Mouse (Mus musculus) hindbrain, embryonic 10.5 days (tissue): ENCODE data around the gene Retreg3. TPM values are rescaled to one million over a fixed set of nuclear protein-coding genes. Genes with fewer than 3 reads are reported as not detected.
"Not testable (repeated sequence)": the region's sequence is repeated elsewhere in the genome, so short reads cannot be mapped to it uniquely, and the experiment has no call there.

Experiments used
- DNase-seq: peaks from one replicate; pipeline ENCODE4 v3.0.0-alpha.2; 2017; ENCODE audit warnings: low spot score
- H3K27ac ChIP-seq: fragments of 300-500 bp; sonication (generic); 2 replicates; pipeline ENCODE4 v1.5.1; 2016; ENCODE audit warnings: mild to moderate bottlenecking, moderate library complexity
- H3K27me3 ChIP-seq: fragments of 300-500 bp; sonication (generic); 2 replicates; pipeline ENCODE4 v1.6.1; 2016; ENCODE audit warnings: mild to moderate bottlenecking; ENCODE audit not compliant: poor library complexity, insufficient read depth, severe bottlenecking
- H3K36me3 ChIP-seq: fragments of 300-500 bp; sonication (generic); 2 replicates; pipeline ENCODE4 v1.6.1; 2016; ENCODE audit warnings: mild to moderate bottlenecking, moderate library complexity
- H3K4me1 ChIP-seq: fragments of 300-500 bp; sonication (generic); replicated peaks from 2 replicates; pipeline ENCODE4 v1.6.1; 2016; ENCODE audit warnings: mild to moderate bottlenecking
- H3K4me3 ChIP-seq: fragments of 300-500 bp; sonication (generic); 2 replicates; pipeline ENCODE4 v1.5.1; 2016; ENCODE audit warnings: mild to moderate bottlenecking, moderate library complexity
- H3K9me3 ChIP-seq: fragments of 300-500 bp; sonication (generic); 2 replicates; pipeline ENCODE4 v1.6.1; 2016; ENCODE audit warnings: mild to moderate bottlenecking, moderate library complexity
- WGBS: fragments of 180-500 bp; shearing (Covaris S2); methylation state at CpG from one replicate; pipeline ENCODE4 v1.1.7; 2016; 5-methylcytosine and 5-hydroxymethylcytosine counted together
- polyA plus RNA-seq: library from polyadenylated mRNA; unstranded; fragments of >200 nt; fragmentation: Nextera tagmentation; extraction: Ambion mirVana; gene quantifications from 2 replicates; pipeline ENCODE4 v1.2.1, GENCODE M21; 2016

Gene Retreg3
- polyA plus RNA-seq, 1 experiment from 2014 or later, result 21.2 TPM

- peaks cover 15% of the 10 kb centered on the region for H3K9me3 ChIP-seq
- not testable (repeated sequence) for H3K4me3 ChIP-seq, DNase-seq, H3K27ac ChIP-seq, H3K27me3 ChIP-seq
- WGBS, result 98% methylated on average over 8 of the region's 8 CpGs
- peaks cover 16% of the 10 kb centered on the region for H3K4me1 ChIP-seq
- peaks cover 62% of the 10 kb centered on the region for H3K36me3 ChIP-seq
Observed at GRCm38 (mm10) chr11:101124494-101124893, 4.8 kb upstream of the Retreg3 start.

DNA sequence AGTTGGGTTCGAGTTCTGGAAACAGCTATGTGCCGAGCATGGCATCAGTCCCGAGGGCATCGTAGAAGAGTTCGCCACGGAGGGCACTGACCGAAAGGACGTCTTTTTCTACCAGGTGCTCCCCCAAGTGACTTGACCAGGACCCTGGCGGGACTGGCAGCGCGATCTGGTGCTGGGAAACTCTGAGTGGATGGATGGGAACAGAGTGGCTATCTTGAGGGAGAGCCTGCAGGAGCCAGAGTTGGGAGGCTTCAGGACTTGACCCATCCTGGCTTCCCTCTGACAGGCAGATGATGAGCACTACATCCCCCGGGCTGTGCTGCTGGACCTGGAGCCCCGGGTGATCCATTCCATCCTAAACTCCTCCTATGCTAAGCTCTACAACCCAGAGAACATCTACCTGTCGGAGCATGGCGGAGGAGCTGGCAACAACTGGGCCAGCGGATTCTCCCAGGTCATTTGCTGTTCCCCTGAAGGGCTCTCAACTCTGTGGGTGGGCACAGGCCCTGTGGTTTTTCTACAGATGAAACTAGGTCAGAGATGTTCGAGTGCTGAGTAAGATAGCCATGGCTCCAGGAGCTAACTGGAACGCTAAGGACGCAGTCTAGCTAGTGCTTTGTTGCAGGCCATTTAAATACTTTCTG lies 974 bp upstream of the Retreg3 start:
- 29% methylated on average over 19 of the region's 19 CpGs for WGBS

DNA sequence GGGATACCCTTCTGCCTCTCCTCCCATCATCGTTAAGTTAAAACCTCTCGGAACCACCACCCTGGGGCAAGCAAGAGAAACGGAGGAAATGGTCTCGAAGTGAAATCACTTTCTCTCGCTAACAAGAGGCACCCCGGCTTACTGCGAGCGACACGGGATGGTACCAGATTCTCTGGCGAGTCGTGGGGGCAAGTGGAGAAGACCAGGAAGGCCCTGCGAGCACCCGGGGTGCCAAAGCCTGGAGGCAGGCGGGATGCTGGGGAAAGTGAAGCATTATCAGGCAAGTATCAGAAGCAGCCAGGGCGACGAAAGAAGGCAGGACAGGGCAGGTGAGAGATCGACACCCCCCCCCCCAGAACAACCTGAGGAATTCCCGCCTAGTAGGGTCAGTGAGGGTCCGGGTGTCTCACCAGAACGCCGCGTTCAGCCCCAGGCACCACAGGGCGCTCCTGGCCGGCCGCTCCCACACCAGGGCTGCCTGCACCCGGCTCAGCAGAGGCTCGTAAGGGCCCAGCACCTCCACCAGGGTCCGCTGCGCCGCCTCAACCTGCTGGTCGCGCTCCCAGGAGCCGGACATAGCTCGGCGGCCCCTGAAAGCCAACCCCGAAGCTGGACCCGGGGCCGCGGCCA lies 447 bp downstream of the Retreg3 start:
- no peak for DNase-seq

More for the DNA sequence above, 974 bp upstream of the Retreg3 start:
- Histone ChIP-seq H3K36me3 (peaks cover 58% of the 10 kb centered on the region), H3K27me3 (no peaks in the 10 kb centered on the region), H3K9me3 (no peaks in the 10 kb centered on the region), H3K4me1 (peaks cover 38% of the 10 kb centered on the region), H3K27ac (peak overlapping the region; percentile 95), H3K4me3 (peak overlapping the region; percentile 95)
- DNase-seq, result no peak

DNA sequence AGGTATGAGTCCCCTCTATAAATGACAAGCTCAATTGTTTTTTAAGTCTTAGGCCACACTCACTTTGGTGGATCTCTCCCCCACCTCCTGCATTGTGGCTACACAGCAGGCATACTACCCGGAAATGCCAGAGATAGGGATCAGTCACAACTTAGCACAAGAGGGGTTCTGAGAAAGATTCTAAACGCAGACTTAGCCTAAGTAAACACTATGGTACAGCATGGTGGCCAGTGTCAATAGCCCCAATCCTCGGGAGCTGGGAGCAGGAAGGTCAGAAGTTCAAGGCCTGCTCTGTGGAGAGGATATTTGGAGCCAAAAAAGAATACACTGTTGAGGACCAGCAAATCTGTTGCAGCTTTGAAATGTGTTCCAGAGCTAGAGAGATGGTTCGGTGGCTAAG lies 1.6 kb downstream of the Retreg3 start:
- no peaks in the 10 kb centered on the region for H3K27me3 ChIP-seq
- peaks cover 47% of the 10 kb centered on the region for H3K36me3 ChIP-seq
- peaks cover 44% of the 10 kb centered on the region for H3K4me1 ChIP-seq
- 48% methylated on average over 4 of the region's 4 CpGs for WGBS
- H3K9me3 ChIP-seq, result 0 out of 2 replicates have a peak, but pooled peaks cover 3% of the 10 kb centered on the region
- peak overlapping the region; percentile 95 for H3K4me3 ChIP-seq
- 0 out of 2 replicates have a peak overlapping the region, but pooled peaks have one; percentile 95 for H3K27ac ChIP-seq
- no peak for DNase-seq

More for the DNA sequence above, 447 bp downstream of the Retreg3 start:
- H3K27me3 ChIP-seq, result no peaks in the 10 kb centered on the region
- peaks cover 44% of the 10 kb centered on the region for H3K4me1 ChIP-seq
- peak overlapping the region; percentile 95 for H3K27ac ChIP-seq
- under 1% methylated on average over 39 of the region's 39 CpGs for WGBS
- peak overlapping the region; percentile 95 for H3K4me3 ChIP-seq
- H3K36me3 ChIP-seq, result peaks cover 47% of the 10 kb centered on the region
- no peaks in the 10 kb centered on the region for H3K9me3 ChIP-seq

- no peaks in the 10 kb centered on the region for H3K27me3 ChIP-seq
- no peak overlapping the region for H3K4me3 ChIP-seq
- H3K9me3 ChIP-seq, result 0 out of 2 replicates have a peak, but pooled peaks cover 3% of the 10 kb centered on the region
- H3K36me3 ChIP-seq, result peaks cover 35% of the 10 kb centered on the region
- no peak for DNase-seq
- H3K27ac ChIP-seq, result peak overlapping the region; percentile 53; the same call in 1 of the 2 replicates
- 72% methylated on average over 2 of the region's 2 CpGs for WGBS
- peaks cover 34% of the 10 kb centered on the region for H3K4me1 ChIP-seq
Observed at GRCm38 (mm10) chr11:101115564-101115963, 4.1 kb downstream of the Retreg3 start.

- H3K4me3 ChIP-seq, result no peak overlapping the region
- WGBS, result 89% methylated on average over 3 of the region's 3 CpGs
- DNase-seq, result no peak
Observed at GRCm38 (mm10) chr11:101112186-101112585, 7.5 kb downstream of the Retreg3 start.

DNA sequence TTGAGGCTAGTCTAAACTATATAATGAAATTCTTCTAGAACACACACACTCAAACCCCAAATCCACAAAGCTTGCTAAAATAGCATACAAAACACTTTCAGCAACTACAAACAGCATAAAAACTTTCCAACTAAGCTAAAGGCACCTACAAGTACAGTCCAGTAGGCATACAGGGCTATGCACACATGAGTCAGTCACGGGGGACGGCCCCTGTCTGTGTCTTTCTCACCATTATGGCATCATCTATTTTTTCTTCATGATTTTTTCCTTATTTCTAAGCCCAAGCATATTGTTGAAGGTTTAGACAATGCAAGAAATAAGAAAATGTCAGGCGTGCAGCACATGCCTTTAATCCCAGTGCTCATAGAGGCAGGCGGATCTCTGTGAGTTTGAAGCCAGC lies 8.5 kb downstream of the Retreg3 start:
- DNase-seq, result no peak
- Histone ChIP-seq H3K27me3 (no peaks in the 10 kb centered on the region), H3K9me3 (0 out of 2 replicates have a peak, but pooled peaks cover 3% of the 10 kb centered on the region), H3K36me3 (peaks cover 33% of the 10 kb centered on the region), H3K4me3 (no peak overlapping the region), H3K27ac (no peak overlapping the region), H3K4me1 (peaks cover 11% of the 10 kb centered on the region)
- 88% methylated on average over 4 of the region's 4 CpGs for WGBS

More at GRCm38 (mm10) chr11:101112186-101112585, 7.5 kb downstream of the Retreg3 start:
- peaks cover 11% of the 10 kb centered on the region for H3K4me1 ChIP-seq
- H3K27me3 ChIP-seq, result no peaks in the 10 kb centered on the region
- 0 out of 2 replicates have a peak, but pooled peaks cover 3% of the 10 kb centered on the region for H3K9me3 ChIP-seq
- peaks cover 40% of the 10 kb centered on the region for H3K36me3 ChIP-seq
- H3K27ac ChIP-seq, result no peak overlapping the region

GRCm38 (mm10) chr11:101110708-101111107 lies 9.0 kb downstream of the Retreg3 start:
- peaks cover 6% of the 10 kb centered on the region for H3K4me1 ChIP-seq

GRCm38 (mm10) chr11:101109351-101109750 lies 10.3 kb downstream of the Retreg3 start:
- H3K27me3 ChIP-seq, result no peaks in the 10 kb centered on the region
- no peak overlapping the region for H3K4me3 ChIP-seq
- no peak for DNase-seq
- no peak overlapping the region for H3K27ac ChIP-seq
- WGBS, result 82% methylated on average over 4 of the region's 4 CpGs
- 0 out of 2 replicates have a peak, but pooled peaks cover 3% of the 10 kb centered on the region for H3K9me3 ChIP-seq
- peaks cover 40% of the 10 kb centered on the region for H3K36me3 ChIP-seq
- no peaks in the 10 kb centered on the region for H3K4me1 ChIP-seq

More at GRCm38 (mm10) chr11:101110708-101111107, 9.0 kb downstream of the Retreg3 start:
- Histone ChIP-seq H3K27me3 (no peaks in the 10 kb centered on the region), H3K9me3 (0 out of 2 replicates have a peak, but pooled peaks cover 3% of the 10 kb centered on the region), H3K4me3 (no peak overlapping the region), H3K27ac (no peak overlapping the region), H3K36me3 (peaks cover 32% of the 10 kb centered on the region)
- 73% methylated on average over 5 of the region's 5 CpGs for WGBS
- no peak for DNase-seq

- no peak for DNase-seq
- H3K27me3 ChIP-seq, result no peaks in the 10 kb centered on the region
- H3K4me1 ChIP-seq, result no peaks in the 10 kb centered on the region
- H3K27ac ChIP-seq, result no peak overlapping the region
- H3K4me3 ChIP-seq, result no peak overlapping the region
- H3K9me3 ChIP-seq, result no peaks in the 10 kb centered on the region
- H3K36me3 ChIP-seq, result peaks cover 83% of the 10 kb centered on the region
- 93% methylated on average over 5 of the region's 5 CpGs for WGBS
Observed at GRCm38 (mm10) chr11:101103011-101103410, 16.7 kb downstream of the Retreg3 start.

DNA sequence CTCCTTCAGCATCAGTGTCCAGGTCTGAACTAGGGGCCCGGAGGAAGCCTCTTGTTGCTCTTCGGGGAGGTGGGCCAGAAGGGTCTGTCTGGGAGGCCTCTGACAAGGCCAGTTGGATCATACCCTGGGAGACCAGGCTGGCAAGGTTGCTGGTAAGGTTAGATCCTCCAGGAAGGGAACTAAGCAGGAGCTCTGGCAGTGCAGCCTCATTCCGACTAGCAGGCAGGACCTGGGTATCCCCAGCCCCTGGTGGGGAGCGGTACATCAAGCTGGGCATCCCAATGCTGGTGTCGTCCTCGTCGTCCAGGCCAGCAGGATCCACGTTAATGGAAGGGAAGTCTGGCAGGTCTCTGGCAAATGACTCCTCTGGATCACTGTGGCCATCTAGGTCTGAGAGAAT lies 21.5 kb downstream of the Retreg3 start:
- H3K9me3 ChIP-seq, result no peaks in the 10 kb centered on the region
- WGBS, result 93% methylated on average over 8 of the region's 8 CpGs
- DNase-seq, result no peak
- H3K4me1 ChIP-seq, result peaks cover 27% of the 10 kb centered on the region
- H3K27ac ChIP-seq, result no peak overlapping the region
- no peaks in the 10 kb centered on the region for H3K27me3 ChIP-seq
- no peak overlapping the region for H3K4me3 ChIP-seq
- H3K36me3 ChIP-seq, result peaks cover 81% of the 10 kb centered on the region

DNA sequence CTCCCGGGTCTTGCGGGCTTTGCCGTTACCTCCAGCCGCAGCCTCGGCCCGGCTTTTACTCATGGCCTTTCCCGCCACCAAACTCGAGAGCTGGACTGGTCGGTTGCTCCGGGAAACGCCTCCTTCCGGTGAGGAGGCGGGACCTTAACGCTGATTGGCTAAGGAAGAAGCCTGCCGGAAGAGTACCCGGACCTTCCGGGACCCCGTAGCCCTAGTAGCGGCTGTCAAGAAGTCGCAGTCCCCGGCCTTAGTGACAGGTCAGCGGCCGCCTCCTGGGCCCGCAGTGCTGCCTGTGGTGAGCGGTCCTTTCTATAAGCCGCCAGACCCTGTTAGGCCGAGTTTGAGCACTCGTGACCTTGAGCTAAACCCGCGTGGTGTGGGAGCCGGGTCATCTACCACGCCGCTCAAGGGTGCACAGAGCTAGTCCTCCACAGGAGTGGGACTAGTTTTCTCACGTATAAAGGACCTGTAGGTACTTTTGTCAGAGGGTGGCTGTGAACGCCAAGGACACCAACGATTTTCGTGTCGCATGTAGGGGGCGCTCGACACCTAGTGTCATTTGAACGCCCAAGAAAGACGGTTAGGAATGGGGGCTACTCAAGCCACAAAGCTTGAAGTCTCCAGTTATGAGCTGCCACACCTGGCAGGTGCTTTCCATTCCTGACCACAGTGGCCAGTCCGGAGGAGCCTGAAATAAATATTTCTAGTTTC lies 24.2 kb downstream of the Retreg3 start, which contains the start of gene Psmc3ip:
Gene Psmc3ip (minus strand): TSS at position 123 of the 711 bp plus-strand sequence.
- H3K27me3 ChIP-seq, result no peaks in the 10 kb centered on the region
- peak within 1 kb of the TSS; percentile 66 for H3K4me3 ChIP-seq
- peaks cover 81% of the 10 kb centered on the region for H3K36me3 ChIP-seq
- no peaks in the 10 kb centered on the region for H3K9me3 ChIP-seq
- H3K27ac ChIP-seq, result peak within 1 kb of the TSS; percentile 85
- WGBS, result under 1% methylated on average over 43 of the region's 43 CpGs
- peaks cover 27% of the 10 kb centered on the region for H3K4me1 ChIP-seq
- DNase-seq, result peak; percentile 97
